Mouse (Mus musculus) adrenal gland (tissue): Measurements from ENCODE around the gene Gm44973.
"Not testable (repeated sequence)": the region's sequence is repeated elsewhere in the genome, so short reads cannot be mapped to it uniquely, and the experiment has no call there.

ENCODE experiments used
- intact Hi-C: fragments of 180-260 bp; cut with DNase I; formaldehyde crosslinking; loops from one replicate; pipeline ENCODE4 v1.15.1; 2025
- long read RNA-seq, 2 experiments: library from polyadenylated mRNA; unstranded; transcript quantifications; one replicate each; pipeline ENCODE4 v2.0.0; 2020; ENCODE audit warnings: borderline replicate concordance in 1 of 2; ENCODE audit not compliant: insufficient replicate concordance in 1 of 2

Gene Gm44973
- long read RNA-seq, experiment 1, partial matches to known transcripts, result 0 of 2 reads
- long read RNA-seq, experiment 1, other reads (novel, unspliced or antisense), result 2 of 2 reads
- long read RNA-seq, experiment 2, partial matches to known transcripts, result 0 of 5 reads
- long read RNA-seq, experiment 2, other reads (novel, unspliced or antisense), result 5 of 5 reads

DNA sequence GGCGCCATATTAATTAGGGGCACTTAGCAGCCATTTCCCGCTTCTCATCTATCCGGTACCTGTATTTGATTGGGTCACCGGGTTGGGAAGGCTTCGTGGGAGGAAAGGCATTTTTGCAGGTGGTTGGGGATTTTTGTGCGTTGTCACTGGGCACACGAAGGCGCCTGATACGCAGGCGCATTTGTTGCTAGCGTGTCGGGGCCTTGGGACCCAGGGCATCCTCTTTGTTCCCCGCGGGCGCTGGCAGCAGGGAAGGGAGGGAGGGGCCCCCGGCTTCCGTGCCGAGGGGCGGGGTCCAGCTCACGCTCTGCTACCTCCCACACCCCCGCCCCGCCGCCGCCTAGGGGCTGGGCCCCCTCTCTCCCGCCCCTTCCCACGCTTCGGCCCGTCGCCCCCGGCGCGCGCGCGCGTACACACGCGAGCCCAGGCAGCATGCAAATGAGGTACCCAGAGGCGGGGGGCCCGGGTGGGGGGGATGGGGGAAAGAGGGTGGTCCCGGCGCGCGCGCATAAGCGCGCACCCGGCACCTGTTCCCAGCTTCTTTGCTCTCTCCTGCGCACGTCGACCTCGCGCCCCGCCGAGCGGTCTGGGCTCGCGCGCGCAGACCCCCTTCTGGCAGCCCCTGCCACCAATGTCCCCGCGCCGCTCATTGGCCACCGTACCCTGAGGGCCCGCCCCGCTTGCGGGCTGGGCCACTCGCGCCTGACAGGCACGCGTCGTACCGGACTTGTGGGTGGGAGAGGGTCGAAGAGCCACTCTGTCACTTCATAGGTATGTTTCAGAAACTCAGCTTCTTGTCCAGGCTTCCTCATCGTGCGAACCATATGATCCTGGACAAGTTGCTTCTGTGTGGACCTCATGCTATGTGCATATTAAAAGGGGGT is at the start of gene Gm44973:
Gene Gm44973, plus strand, starts transcription at position 379 of the 884 bp plus-strand sequence.
- intact Hi-C loops, result no loop called here

- intact Hi-C loops, result no loop called here
These were observed 44.2 kb upstream of the Gm44973 start, which contains the start of gene Sbk3 for GRCm38 (mm10) chr7:4971068-4971467. Gene Sbk3, minus strand, starts transcription at chr7:4971168.

- intact Hi-C loops, result no loop called here
These were observed 43.6 kb upstream of the Gm44973 start for GRCm38 (mm10) chr7:4971710-4972109.

DNA sequence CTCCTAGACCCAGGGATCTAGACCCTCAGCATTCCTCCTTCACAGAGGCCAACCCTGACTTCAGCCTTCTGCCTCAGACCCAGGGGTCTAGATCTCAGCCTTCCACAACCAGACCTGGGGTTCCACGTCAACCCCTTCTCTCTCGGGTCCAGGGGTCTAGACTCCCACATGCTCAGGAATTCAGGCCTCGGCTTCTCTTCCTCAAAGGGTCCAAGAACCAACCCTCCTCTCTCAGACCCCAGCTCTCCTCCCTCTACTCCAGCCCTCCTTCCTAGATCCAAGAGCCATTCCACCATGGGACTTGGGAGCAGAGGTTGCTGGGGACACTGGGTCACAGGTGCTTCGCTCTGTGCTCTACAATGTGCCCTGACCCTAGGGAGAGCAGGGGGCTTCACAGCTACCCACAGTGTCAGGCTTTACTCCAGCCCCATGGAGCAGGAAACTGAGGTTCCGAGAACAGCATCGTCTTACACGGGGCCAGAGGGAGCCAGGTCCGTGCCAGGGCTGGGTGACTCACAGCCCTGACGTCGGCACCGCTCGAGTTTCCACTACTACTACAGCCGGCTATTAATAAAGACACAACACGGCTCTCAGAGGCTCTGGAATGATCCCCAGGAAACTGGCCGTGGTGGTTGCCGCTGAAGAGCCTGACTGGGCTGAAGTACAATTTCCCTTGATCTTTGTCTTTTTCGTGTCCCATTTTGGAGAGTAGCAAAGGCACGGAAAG is 42.8 kb upstream of the Gm44973 start:
- intact Hi-C loops, result no loop called here

- intact Hi-C loops, result no loop called here
These were observed 39.8 kb upstream of the Gm44973 start for GRCm38 (mm10) chr7:4975455-4975854.

DNA sequence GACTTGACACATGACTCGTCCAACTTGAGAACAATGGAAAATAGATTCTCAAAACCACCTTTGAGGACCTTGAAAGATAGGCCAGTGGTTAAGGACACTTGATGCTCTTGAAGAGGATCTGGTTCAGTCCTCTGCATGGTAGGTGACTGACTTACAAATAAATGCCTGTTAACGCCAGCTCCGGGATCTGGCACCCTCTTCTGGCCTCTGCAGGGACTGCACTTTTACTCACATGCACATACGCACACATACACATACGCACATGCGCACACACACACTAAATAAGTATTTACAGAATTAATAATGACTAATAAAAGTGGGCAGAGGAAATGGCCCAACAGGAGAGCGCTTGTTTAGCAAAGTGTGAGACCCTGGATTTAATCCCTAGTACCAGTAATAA is 38.5 kb upstream of the Gm44973 start:
- intact Hi-C loops, result no loop called here

GRCm38 (mm10) chr7:4988250-4988649 is 27.0 kb upstream of the Gm44973 start:
- intact Hi-C loops, result no loop called here

- intact Hi-C loops, result loop anchor here (10.0 kb wide), 1 partner anchor 49 kb away; no protein-coding TSS in a partner anchor
These were observed 21.8 kb upstream of the Gm44973 start for GRCm38 (mm10) chr7:4993347-4993998.

- intact Hi-C loops, result loop anchor here (10.0 kb wide), 1 partner anchor 49 kb away; no protein-coding TSS in a partner anchor
These were observed 21.1 kb upstream of the Gm44973 start for GRCm38 (mm10) chr7:4993999-4994788.

GRCm38 (mm10) chr7:4995268-4996002 is 19.9 kb upstream of the Gm44973 start:
- intact Hi-C loops, result loop anchor here (5.0 to 10.0 kb wide), 2 partner anchors 51 to 57 kb away; partner anchors contain the start of gene Zfp580

GRCm38 (mm10) chr7:4996003-4996895 is 19.0 kb upstream of the Gm44973 start, which contains the start of gene Zfp579:
Gene Zfp579, minus strand, starts transcription at chr7:4996158.
- intact Hi-C loops, result loop anchor here (5.0 to 10.0 kb wide), 2 partner anchors 51 to 56 kb away; partner anchors contain the start of gene Zfp580

- intact Hi-C loops, result loop anchor here (5.0 to 10.0 kb wide), 2 partner anchors 52 to 55 kb away; partner anchors contain the start of gene Zfp580
These were observed 18.4 kb upstream of the Gm44973 start for GRCm38 (mm10) chr7:4996934-4997333.

DNA sequence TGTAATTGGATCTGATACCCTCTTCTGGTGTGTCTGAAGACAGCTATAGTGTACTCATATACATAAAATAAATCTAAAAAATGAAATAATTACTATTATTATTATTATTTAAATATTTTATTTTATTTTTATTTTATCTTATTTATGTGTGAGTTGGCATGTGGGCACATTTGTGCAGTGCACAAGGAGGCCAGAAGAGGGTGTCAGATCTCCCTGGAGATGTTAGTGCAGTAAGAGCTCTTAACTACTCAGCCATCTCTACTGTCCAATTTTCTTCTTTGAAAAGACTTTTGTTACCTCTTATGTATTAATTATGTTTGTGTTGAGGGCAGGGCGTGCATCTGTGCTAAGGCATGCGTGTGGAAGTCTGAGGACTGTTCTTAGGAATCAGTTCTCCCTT is 15.4 kb upstream of the Gm44973 start:
- intact Hi-C loops, result loop anchor here (5.0 to 10.0 kb wide), 2 partner anchors 52 to 55 kb away; partner anchors contain the start of gene Zfp580

GRCm38 (mm10) chr7:5002876-5003275 is 12.4 kb upstream of the Gm44973 start:
- intact Hi-C loops, result not testable (repeated sequence)

DNA sequence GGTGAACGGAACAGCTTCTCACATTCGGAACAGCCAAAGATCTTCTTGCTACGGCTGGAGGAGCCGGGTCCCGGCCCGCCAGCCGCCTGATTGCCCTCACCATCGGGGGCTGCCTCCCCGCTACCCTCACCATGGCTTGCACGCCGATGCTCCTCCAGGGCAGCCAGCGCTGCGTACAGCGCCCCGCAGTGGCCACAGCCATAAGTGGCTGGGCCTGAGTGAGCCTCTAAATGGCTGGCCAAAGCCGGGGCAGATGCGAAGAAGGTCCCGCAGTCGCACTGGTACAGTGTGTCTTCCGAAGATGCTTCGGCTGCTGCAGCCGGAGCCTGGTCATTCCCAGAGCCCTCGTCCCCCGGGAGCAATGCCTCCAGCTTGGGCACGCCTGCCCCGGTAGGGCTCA is 7.1 kb upstream of the Gm44973 start:
- intact Hi-C loops, result no loop called here

DNA sequence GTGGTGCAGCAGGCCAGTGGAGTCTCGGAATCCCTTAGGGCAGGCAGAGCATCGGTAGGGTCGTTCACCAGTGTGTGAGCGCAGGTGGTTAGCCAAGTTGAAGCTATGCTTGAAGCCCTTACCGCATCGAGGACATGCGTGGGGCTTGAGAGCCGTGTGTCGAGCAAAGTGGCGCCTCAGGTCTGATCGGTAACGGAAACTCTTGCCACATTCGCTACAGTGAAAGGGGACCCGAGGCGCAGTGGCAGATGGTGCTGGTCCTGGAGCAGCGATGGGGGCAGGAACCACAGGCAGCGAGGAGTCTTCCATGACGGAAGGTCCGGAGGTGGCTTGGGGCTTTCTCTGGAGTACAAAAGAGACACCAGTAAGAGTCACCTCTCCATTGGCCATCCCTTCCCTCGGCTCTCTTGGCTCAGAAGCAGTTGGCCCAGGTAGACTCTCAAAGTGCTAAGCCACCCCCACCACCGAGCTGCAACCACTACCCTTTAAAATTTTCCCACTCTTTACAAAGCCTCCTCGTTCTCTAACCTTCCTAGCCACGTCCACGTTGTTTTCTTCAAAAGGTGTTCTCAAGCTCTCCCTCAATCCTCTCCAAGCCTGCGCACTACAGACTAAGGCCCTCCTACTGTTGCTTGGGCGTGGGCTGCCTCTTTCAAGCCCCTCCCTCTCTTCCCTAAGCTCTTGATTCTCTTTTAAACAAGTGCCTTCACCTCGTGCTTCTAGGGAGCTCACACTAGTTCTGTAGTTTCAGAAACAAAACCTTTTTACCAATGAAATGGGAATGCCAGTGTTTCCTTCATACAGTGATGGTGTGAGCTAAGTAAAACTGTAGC is 2.4 kb upstream of the Gm44973 start:
- intact Hi-C loops, result no loop called here
